Mouse (Mus musculus): ENCODE data around the gene Nipbl. TPM values are rescaled to one million over a fixed set of nuclear protein-coding genes. Genes with fewer than 3 reads are reported as not detected.
"Not testable (repeated sequence)": the region's sequence is repeated elsewhere in the genome, so short reads cannot be mapped to it uniquely, and the experiment has no call there.

Nipbl gene
- polyA plus RNA-seq, 1 experiment = 28.1 TPM

GRCm38 (mm10) chr15:8302944-8303343, 141.3 kb downstream of the Nipbl start:
- Histone ChIP-seq H3K36me3 (ENCODE audit: control insufficient read depth, insufficient read depth, low read length) (peaks cover 1% of the 10 kb centered on the region; the same call in 1 of the 2 replicates), H3K27ac (ENCODE audit: control insufficient read depth, insufficient read depth, low read depth, low read length) (no peak overlapping the region), H3K4me3 (ENCODE audit: control insufficient read depth, low read depth, low read length) (no peak overlapping the region), H3K27me3 (ENCODE audit: control insufficient read depth, insufficient read depth, low read length) (no peaks in the 10 kb centered on the region), H3K4me1 (ENCODE audit: control insufficient read depth, insufficient read depth, low read length) (no peaks in the 10 kb centered on the region)
- TF ChIP-seq POLR2A (IDR thresholded peaks at IDR 0.05; ENCODE audit: control insufficient read depth, low read depth, low read length) (no peak), CTCF (IDR thresholded peaks at IDR 0.05; ENCODE audit: control insufficient read depth, insufficient read depth, insufficient replicate concordance, low read depth, low read length) (no peak)

DNA sequence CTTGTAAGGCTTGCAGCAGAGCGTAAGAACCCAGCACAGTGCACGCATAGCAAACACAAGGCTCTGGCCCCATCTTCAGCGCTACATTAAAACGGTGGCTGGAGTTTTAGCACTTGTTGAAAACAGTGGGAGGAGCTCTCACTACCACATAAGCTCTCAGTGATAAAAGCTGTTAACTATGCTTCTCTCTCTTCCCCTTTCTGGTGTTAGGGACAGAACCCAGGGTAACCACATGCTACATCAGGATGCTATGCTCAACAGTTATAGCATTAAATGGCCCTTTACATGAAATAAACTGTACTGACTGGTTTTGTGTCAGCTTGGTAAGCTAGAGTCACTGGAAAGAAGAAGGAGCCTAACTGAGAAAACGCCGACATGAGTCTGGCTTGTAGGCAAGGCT, 150.1 kb downstream of the Nipbl start:
- TF ChIP-seq CTCF (IDR thresholded peaks at IDR 0.05; ENCODE audit: control insufficient read depth, insufficient read depth, insufficient replicate concordance, low read depth, low read length) (no peak), POLR2A (IDR thresholded peaks at IDR 0.05; ENCODE audit: control insufficient read depth, low read depth, low read length) (no peak)
- Histone ChIP-seq H3K4me1 (ENCODE audit: control insufficient read depth, insufficient read depth, low read length) (no peaks in the 10 kb centered on the region), H3K27me3 (ENCODE audit: control insufficient read depth, insufficient read depth, low read length) (no peaks in the 10 kb centered on the region), H3K27ac (ENCODE audit: control insufficient read depth, insufficient read depth, low read depth, low read length) (no peak overlapping the region), H3K36me3 (ENCODE audit: control insufficient read depth, insufficient read depth, low read length) (no peaks in the 10 kb centered on the region; the same call in 1 of the 2 replicates), H3K4me3 (ENCODE audit: control insufficient read depth, low read depth, low read length) (no peak overlapping the region)

- no peaks in the 10 kb centered on the region; the same call in 1 of the 2 replicates for H3K36me3 ChIP-seq (ENCODE audit: control insufficient read depth, insufficient read depth, low read length)
- no peaks in the 10 kb centered on the region for H3K4me1 ChIP-seq (ENCODE audit: control insufficient read depth, insufficient read depth, low read length)
- H3K27ac ChIP-seq (ENCODE audit: control insufficient read depth, insufficient read depth, low read depth, low read length) = no peak overlapping the region
- TF ChIP-seq CTCF (IDR thresholded peaks at IDR 0.05; ENCODE audit: control insufficient read depth, insufficient read depth, insufficient replicate concordance, low read depth, low read length) (no peak), POLR2A (IDR thresholded peaks at IDR 0.05; ENCODE audit: control insufficient read depth, low read depth, low read length) (no peak)
- H3K4me3 ChIP-seq (ENCODE audit: control insufficient read depth, low read depth, low read length) = no peak overlapping the region
- H3K27me3 ChIP-seq (ENCODE audit: control insufficient read depth, insufficient read depth, low read length) = no peaks in the 10 kb centered on the region
Observed at GRCm38 (mm10) chr15:8291251-8291650, 153.0 kb downstream of the Nipbl start.

DNA sequence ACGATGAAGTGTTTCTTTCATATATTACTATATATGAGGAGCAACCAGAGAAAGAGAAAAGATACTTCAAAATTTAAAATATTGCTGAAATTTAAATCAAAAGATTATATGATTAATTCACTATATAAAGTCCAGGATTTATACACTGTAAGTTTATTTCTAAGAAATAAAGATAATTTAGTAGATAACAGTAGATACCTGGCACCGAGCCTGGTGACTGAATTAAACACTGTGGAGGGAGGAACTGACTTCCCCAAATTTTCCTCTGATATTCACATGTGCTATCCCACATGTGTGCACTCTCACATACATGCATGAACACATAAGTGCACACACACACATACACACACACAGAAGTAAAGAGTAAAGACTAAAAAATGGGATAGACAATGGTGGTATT, 162.1 kb downstream of the Nipbl start:
- H3K27me3 ChIP-seq (ENCODE audit: control insufficient read depth, insufficient read depth, low read length) = no peaks in the 10 kb centered on the region
- H3K4me3 ChIP-seq (ENCODE audit: control insufficient read depth, low read depth, low read length) = no peak overlapping the region
- H3K27ac ChIP-seq (ENCODE audit: control insufficient read depth, insufficient read depth, low read depth, low read length) = no peak overlapping the region
- H3K4me1 ChIP-seq (ENCODE audit: control insufficient read depth, insufficient read depth, low read length) = no peaks in the 10 kb centered on the region
- TF ChIP-seq POLR2A (IDR thresholded peaks at IDR 0.05; ENCODE audit: control insufficient read depth, low read depth, low read length) (no peak), CTCF (IDR thresholded peaks at IDR 0.05; ENCODE audit: control insufficient read depth, insufficient read depth, insufficient replicate concordance, low read depth, low read length) (no peak)
- no peaks in the 10 kb centered on the region for H3K36me3 ChIP-seq (ENCODE audit: control insufficient read depth, insufficient read depth, low read length)

DNA sequence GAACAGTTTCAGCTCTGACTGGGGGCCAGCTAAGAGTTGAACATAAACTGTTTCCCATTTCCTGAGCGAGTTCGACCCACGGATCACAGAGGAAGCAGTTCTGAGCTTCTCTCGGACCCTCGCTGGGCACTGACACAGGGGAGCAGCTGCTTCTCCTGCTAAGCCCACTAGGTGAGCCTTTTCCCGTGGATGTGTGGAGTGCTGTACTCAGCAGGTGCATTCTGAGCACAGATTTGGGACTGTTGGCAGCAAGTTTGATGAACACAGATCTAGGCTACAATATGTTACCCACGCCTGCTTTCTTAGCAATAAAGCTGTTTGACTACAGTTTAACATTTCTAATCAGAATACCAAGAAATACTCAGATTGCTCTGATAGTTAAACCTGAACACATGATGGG, 162.6 kb downstream of the Nipbl start:
- Histone ChIP-seq H3K4me3 (ENCODE audit: control insufficient read depth, low read depth, low read length) (no peak overlapping the region), H3K36me3 (ENCODE audit: control insufficient read depth, insufficient read depth, low read length) (no peaks in the 10 kb centered on the region), H3K27ac (ENCODE audit: control insufficient read depth, insufficient read depth, low read depth, low read length) (no peak overlapping the region), H3K27me3 (ENCODE audit: control insufficient read depth, insufficient read depth, low read length) (no peaks in the 10 kb centered on the region), H3K4me1 (ENCODE audit: control insufficient read depth, insufficient read depth, low read length) (no peaks in the 10 kb centered on the region)
- TF ChIP-seq CTCF (IDR thresholded peaks at IDR 0.05; ENCODE audit: control insufficient read depth, insufficient read depth, insufficient replicate concordance, low read depth, low read length) (no peak), POLR2A (IDR thresholded peaks at IDR 0.05; ENCODE audit: control insufficient read depth, low read depth, low read length) (no peak)

DNA sequence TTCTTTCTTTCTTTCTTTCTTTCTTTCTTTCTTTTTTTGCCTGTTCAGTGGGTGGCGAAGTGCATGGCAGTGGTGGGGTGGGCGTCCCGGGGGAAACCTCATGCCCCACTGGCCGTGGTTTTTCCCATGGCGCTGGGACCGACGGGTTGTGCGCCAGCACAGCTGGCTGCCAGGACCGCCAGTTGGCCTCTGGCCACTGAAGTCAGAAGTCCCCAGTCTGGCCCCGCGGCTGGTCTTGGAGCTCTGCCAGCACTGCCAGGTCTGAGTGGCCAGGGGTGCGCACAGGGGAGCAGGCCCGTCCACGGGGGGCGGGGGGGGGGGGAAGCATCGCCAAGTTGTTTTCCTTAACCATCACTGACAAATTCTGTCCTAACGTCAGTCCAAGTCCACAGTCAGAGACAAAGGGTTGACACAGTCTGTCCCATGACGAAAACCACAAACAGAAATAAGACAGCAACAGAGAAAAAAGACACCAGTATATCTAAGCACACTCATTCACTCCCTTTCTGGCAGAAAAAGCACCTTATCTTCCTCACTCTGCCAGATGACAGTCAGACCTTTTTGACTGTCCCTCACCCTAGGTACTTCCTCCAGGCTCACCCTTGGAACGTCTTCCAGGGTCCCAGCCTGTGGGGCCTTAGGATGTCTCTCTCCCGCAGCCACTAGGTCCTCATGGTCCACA, 164.2 kb downstream of the Nipbl start:
- no peaks in the 10 kb centered on the region for H3K27me3 ChIP-seq (ENCODE audit: control insufficient read depth, insufficient read depth, low read length)
- no peak overlapping the region for H3K27ac ChIP-seq (ENCODE audit: control insufficient read depth, insufficient read depth, low read depth, low read length)
- no peaks in the 10 kb centered on the region for H3K4me1 ChIP-seq (ENCODE audit: control insufficient read depth, insufficient read depth, low read length)
- no peaks in the 10 kb centered on the region for H3K36me3 ChIP-seq (ENCODE audit: control insufficient read depth, insufficient read depth, low read length)
- no peak overlapping the region for H3K4me3 ChIP-seq (ENCODE audit: control insufficient read depth, low read depth, low read length)
- TF ChIP-seq CTCF (IDR thresholded peaks at IDR 0.05; ENCODE audit: control insufficient read depth, insufficient read depth, insufficient replicate concordance, low read depth, low read length) = no peak
- no peak for TF ChIP-seq POLR2A (IDR thresholded peaks at IDR 0.05; ENCODE audit: control insufficient read depth, low read depth, low read length)

GRCm38 (mm10) chr15:8279320-8279779, 164.9 kb downstream of the Nipbl start:
- H3K4me1 ChIP-seq (ENCODE audit: control insufficient read depth, insufficient read depth, low read length) = no peaks in the 10 kb centered on the region
- TF ChIP-seq POLR2A (IDR thresholded peaks at IDR 0.05; ENCODE audit: control insufficient read depth, low read depth, low read length) = no peak
- TF ChIP-seq CTCF (IDR thresholded peaks at IDR 0.05; ENCODE audit: control insufficient read depth, insufficient read depth, insufficient replicate concordance, low read depth, low read length) = no peak
- peak overlapping the region; percentile 9; the same call in 1 of the 2 replicates for H3K4me3 ChIP-seq (ENCODE audit: control insufficient read depth, low read depth, low read length)
- H3K27ac ChIP-seq (ENCODE audit: control insufficient read depth, insufficient read depth, low read depth, low read length) = no peak overlapping the region
- no peaks in the 10 kb centered on the region for H3K27me3 ChIP-seq (ENCODE audit: control insufficient read depth, insufficient read depth, low read length)
- no peaks in the 10 kb centered on the region for H3K36me3 ChIP-seq (ENCODE audit: control insufficient read depth, insufficient read depth, low read length)

GRCm38 (mm10) chr15:8277916-8278315, 166.3 kb downstream of the Nipbl start:
- H3K4me3 ChIP-seq (ENCODE audit: control insufficient read depth, low read depth, low read length); H3K4me1 ChIP-seq (ENCODE audit: control insufficient read depth, insufficient read depth, low read length); H3K27me3 ChIP-seq (ENCODE audit: control insufficient read depth, insufficient read depth, low read length); H3K36me3 ChIP-seq (ENCODE audit: control insufficient read depth, insufficient read depth, low read length); H3K27ac ChIP-seq (ENCODE audit: control insufficient read depth, insufficient read depth, low read depth, low read length): not testable (repeated sequence)

Measured in testis, adult 2 months (tissue).